Mouse (Mus musculus) left cerebral cortex, postnatal 4 days (tissue): ENCODE data around the gene Olfr279. TPM values are rescaled to one million over a fixed set of nuclear protein-coding genes. Genes with fewer than 3 reads are reported as not detected.

Experiments used
- DNase-seq: peaks from one replicate; pipeline ENCODE4 v3.0.0-alpha.2; 2022
- intact Hi-C: fragments of 180-260 bp; cut with DNase I; formaldehyde crosslinking; loops from one replicate; pipeline ENCODE4 v1.15.1; 2025
- microRNA-seq: library from miRNA; unstranded; fragments of <30 nt; microRNA quantifications from one replicate; pipeline ENCODE4 v1.2.0, GENCODE M21; 2022
- total RNA-seq, 2 experiments: library from RNA; stranded (reverse); gene quantifications; 2 replicates each; pipeline ENCODE4 v1.2.3; 2021

Gene Olfr279
- total RNA-seq, 2 experiments from 2014 or later = not detected

DNA sequence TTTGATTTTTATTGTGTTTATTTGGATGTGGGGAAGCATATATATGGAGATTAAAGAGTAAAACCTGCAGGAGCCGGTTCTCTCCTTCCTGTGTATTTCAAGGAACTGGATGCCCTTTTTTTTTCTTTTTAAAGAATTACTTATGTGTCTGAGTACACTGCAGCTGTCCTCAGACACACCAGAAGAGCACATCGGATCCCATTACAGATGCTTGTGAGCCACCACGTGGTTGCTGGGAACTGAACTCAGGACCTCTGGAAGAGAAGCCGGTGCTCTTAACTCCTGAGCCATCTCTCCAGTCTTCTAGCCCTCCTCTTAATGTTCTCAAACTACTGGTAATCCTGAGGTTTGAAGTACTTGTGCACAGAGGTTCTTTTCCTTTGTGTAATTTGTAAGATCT lies 45.7 kb downstream of the Olfr279 start:
- DNase-seq = no peak
- intact Hi-C loops = no loop called here

- no peak for DNase-seq
- intact Hi-C loops = no loop called here
Measured at GRCm38 (mm10) chr15:98541064-98541463, 48.9 kb downstream of the Olfr279 start.

DNA sequence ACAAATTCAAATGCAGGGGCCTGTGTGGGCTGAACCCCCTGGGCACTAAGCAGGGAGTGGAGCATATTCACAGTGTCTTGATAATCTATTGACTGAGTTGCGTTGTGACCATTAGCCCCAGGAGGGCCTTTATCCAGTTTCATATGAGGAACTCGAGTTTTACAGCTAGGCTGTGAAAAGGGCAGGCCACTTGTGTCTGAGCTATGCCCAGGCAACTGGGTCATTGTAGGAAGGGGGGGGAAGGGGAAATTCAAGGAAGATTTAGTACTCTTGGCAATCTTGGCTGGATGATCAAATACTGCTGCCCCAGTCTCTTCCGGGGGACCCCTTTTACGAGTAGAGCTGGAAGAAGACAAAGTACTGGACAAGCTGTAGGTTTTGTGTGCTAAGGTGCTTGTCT lies 51.1 kb downstream of the Olfr279 start:
- DNase-seq = no peak
- intact Hi-C loops = no loop called here

DNA sequence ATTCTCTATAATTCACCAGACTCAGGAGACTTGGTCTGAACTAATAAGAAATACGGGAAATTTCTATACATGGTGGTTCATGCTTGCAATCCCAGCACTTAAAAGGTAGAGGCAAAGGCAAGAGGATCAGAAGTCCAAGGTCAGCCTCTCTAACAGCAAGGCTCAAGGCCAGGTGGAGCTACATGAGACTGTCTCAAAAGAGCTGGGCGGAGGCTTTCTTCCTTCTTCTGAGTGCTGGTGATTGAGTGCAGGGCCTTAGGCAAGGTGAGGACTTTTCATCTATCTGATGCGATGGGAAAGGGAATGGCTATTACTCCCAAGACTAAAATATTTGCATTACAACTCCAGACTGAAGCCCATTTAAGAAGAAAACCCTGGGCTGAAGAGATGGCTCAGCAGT lies 52.9 kb downstream of the Olfr279 start:
- intact Hi-C loops = no loop called here
- DNase-seq = no peak

DNA sequence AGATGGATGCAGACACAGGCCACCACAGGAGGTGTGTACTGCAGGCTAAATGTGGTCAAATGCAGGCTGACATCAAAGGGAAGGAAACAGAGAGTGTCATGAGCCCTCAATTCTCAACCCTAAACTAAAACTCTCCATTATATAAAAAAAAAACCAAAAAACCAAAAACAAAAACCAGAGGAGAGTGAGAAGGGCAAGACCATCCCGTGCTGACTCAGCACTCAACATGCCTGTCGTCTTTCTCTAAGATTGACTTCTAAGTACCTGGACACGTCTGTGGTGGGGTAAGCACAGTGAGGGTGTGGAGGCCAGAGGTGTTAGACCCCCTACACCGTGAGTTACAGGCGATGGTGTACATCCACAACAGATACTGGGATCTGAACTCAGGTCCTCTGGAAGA lies 54.6 kb downstream of the Olfr279 start:
- no peak for DNase-seq
- intact Hi-C loops = no loop called here

Small RNA genes within 50 kb of the gene (microRNA-seq; reads per million reads assigned to microRNA genes)
- gene Mir1291 = 2.7 reads per million

Other genes with a start within 250 kb of the Olfr279 start
- gene H1fnt, start 235.1 kb upstream of the Olfr279 start, total RNA-seq = not detected
- gene Zfp641, start 196.2 kb upstream of the Olfr279 start, total RNA-seq = 10 to 100 TPM; 11.8 to 13.4 TPM
- gene Olfr285, start 175.0 kb upstream of the Olfr279 start, total RNA-seq = not detected
- gene Olfr284, start 151.4 kb upstream of the Olfr279 start, total RNA-seq = not detected
- gene Olfr283, start 111.5 kb upstream of the Olfr279 start, total RNA-seq = not detected
- gene Olfr282, start 61.2 kb upstream of the Olfr279 start, total RNA-seq = not detected
- not detected for gene Olfr281, start 39.8 kb upstream of the Olfr279 start, total RNA-seq
- not detected for gene OR5BS1P, start 22.5 kb upstream of the Olfr279 start, total RNA-seq
- not detected for gene Lalba, start 9.7 kb upstream of the Olfr279 start, total RNA-seq
- gene Kansl2, start 41.9 kb downstream of the Olfr279 start, total RNA-seq = 10 to 100 TPM; 72.2 to 77.1 TPM
- gene Ccnt1, start 78.5 kb downstream of the Olfr279 start, total RNA-seq = 10 to 100 TPM; 51.5 to 61.1 TPM
- not detected for gene 4930415O20Rik, start 78.6 kb downstream of the Olfr279 start, total RNA-seq
- gene Adcy6, start 117.7 kb downstream of the Olfr279 start, total RNA-seq = 10 to 100 TPM; 55.1 to 56.6 TPM
- gene Cacnb3, start 138.4 kb downstream of the Olfr279 start, total RNA-seq = 100 to 1,000 TPM; 213 to 226 TPM
- 10 to 100 TPM; 62.5 to 68.6 TPM for gene Ddx23, start 170.5 kb downstream of the Olfr279 start, total RNA-seq
- 10 to 100 TPM; 46.5 to 49.7 TPM for gene Rnd1, start 185.1 kb downstream of the Olfr279 start, total RNA-seq
- gene Ccdc65, start 215.8 kb downstream of the Olfr279 start, total RNA-seq = 10 to 100 TPM in 1 of 2 experiments, 1 to 10 TPM in 1; 9.9 to 10.3 TPM
- gene Fkbp11, start 235.8 kb downstream of the Olfr279 start, total RNA-seq = 1 to 10 TPM; 2.7 to 3.5 TPM